Mouse (Mus musculus) lung, adult 2 months (tissue): ENCODE data around the gene Lmod3.

ENCODE experiments used
- CTCF ChIP-seq: fragments of 200-500 bp; IDR thresholded peaks from 2 replicates; pipeline ENCODE4 v1.5.1; 2011; ENCODE audit warnings: mild to moderate bottlenecking, low read length, control low read depth; ENCODE audit not compliant: insufficient read depth
- POLR2A ChIP-seq: fragments of 200-500 bp; IDR thresholded peaks from 2 replicates; pipeline ENCODE4 v1.6.1; 2011; ENCODE audit warnings: low read depth, mild to moderate bottlenecking, control low read depth, low read length, borderline replicate concordance; ENCODE audit errors: extremely low read depth

DNA sequence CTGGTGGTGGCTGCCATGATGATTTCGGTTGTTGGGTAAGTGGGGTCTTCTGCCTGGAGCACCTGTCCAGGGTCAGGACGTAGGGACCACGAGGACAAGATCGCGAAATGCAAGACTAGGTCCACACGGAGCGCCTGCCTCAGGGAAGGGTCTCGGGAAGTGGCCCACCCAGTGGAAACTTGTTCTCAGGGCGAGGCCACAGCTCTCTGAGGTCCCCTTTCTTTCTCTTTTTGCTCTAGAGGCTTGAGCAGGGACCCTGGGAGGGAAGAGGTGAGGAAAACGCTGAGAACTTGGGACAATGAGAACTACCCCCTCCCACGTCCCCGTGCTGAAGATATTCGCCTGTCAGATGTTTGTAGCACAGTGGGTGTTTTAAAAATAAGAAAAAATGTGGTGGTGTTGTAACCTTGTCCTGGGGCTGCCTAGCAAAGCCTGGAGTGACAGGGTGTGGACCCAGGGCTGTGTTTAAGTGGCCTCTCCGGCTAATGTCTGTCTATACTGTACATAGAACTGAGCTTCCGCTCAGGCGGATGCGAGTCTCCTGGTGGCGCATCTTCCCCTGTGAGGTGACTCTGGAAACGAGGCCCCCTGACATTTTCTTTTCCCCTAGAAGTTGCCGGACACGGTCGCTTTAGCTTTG is 41.5 kb downstream of the Lmod3 start:
- TF ChIP-seq POLR2A (no peak), CTCF (no peak)
